Mouse (Mus musculus) Patski (cell line): Measurements from ENCODE around the gene Tcaf2. TPM values are rescaled to one million over a fixed set of nuclear protein-coding genes. Genes with fewer than 3 reads are reported as not detected.

ENCODE experiments used
- ATAC-seq: fragments of 100-300 bp; one replicate; pipeline ENCODE4 v1.8.0; 2021
- CTCF ChIA-PET: fragments of 350-600 bp; sonication (Branson Sonifier 250); formaldehyde crosslinking; loops from one replicate; lab custom pipeline; 2022; ENCODE audit warnings: inconsistent platforms; lab: Charles Lee
- POLR2A ChIA-PET: fragments of 350-600 bp; sonication (Branson Sonifier 250); formaldehyde crosslinking; loops from one replicate; lab custom pipeline; 2022; ENCODE audit warnings: antibody characterized with exemption, inconsistent platforms; lab: Charles Lee
- DNase-seq: peaks from one replicate; pipeline ENCODE4 v3.0.0-alpha.2; 2011; ENCODE audit warnings: low read depth, low spot score
- H3K27me3 ChIP-seq: fragments of 371-371 bp; one replicate; pipeline ENCODE4 v1.5.1; 2021
- CTCF ChIP-seq: fragments of 100-300 bp; IDR thresholded peaks from one replicate; pipeline ENCODE4 v1.5.1; 2021
- in situ Hi-C: fragments of 300-500 bp; cut with MboI; formaldehyde crosslinking; loops from 3 replicates; pipeline ENCODE4 v1.11.1; 2018; ENCODE audit warnings: low pct_unique_long_range_greater_than_20kb, mixed read lengths
- polyA plus RNA-seq: library from polyadenylated mRNA; unstranded; gene quantifications from one replicate; pipeline ENCODE4 v1.2.3, GENCODE M21; 2021

The Tcaf2 gene
- polyA plus RNA-seq, 1 experiment from 2014 or later: 9.0 TPM

DNA sequence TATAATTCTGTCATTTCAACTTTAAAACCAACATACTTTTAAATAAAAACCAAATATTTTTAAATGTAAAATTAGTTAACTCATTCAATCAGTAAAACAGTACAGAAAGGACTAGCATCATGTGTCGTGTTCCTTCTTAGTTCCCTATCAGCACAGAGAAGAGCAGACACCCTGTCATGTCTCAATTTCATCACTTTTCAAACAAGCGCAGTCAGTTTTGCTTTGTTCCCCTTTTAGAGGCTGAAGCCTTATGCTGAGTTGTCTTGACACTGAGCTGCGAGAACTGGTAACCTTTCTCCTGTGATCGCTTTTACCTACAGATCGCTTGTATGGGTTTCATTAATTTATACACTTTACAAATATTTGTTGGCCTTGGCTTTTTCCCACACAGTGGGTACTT is 10.7 kb downstream of the Tcaf2 start:
- DNase-seq (no peak), ATAC-seq (no peak)
- no peak for TF ChIP-seq CTCF
- ChIA-PET CTCF (no interaction called here), POLR2A (no interaction called here)
- in situ Hi-C loops: no loop called here
- H3K27me3 ChIP-seq: no peaks in the 10 kb centered on the region

DNA sequence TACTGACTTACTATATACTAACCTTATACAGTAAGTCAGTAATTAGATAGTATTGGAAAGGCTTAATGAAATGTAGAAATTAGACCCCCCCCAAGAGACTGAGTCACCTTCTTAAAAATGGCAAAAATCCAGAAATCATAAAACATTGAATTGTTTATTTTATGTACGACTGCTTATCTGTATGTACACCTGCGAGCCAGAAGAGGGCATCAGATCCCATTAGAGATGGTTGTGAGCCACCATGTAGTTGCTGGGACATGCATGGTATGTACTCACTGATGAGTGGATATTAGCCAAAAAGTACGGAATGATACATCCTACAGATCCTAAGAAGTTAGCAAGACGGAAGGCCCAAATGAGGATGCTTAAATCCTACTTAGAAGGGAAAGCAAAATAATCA is 13.7 kb downstream of the Tcaf2 start:
- DNase-seq: no peak
- in situ Hi-C loops: no loop called here
- H3K27me3 ChIP-seq: no peaks in the 10 kb centered on the region
- POLR2A ChIA-PET: no interaction called here
- ATAC-seq: no peak
- CTCF ChIA-PET: no interaction called here
- peak; percentile 54 for TF ChIP-seq CTCF

DNA sequence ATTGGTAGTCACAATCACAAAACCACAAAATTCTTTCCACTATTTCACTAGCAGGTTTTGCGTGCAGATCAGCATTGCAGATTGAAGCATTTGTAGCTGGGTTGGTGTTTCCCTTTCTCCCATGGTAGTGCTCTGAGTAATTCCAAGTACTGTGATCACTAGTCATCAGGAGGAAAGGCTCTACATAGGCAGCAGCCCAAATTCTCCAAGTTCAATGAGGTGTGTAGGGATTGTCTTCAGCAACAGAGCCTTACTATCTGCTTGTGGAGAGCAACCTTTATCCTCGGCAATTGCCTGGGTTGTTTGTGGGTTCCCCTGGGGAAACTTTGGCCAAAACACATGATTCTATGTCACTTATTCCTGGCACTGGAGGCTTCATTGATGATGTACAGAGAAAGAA is 28.1 kb downstream of the Tcaf2 start:
- no peak for TF ChIP-seq CTCF
- in situ Hi-C loops: loop anchor here (10.0 kb wide), 2 partner anchors 258 to 678 kb away; no protein-coding TSS in a partner anchor
- CTCF ChIA-PET: interaction anchor here (1.0 kb wide), 1 partner anchor 34 kb away, joined by 3 read pairs; no protein-coding TSS in a partner anchor
- DNase-seq: peak; percentile 28
- ATAC-seq: peak; percentile 97
- H3K27me3 ChIP-seq: no peaks in the 10 kb centered on the region
- POLR2A ChIA-PET: no interaction called here

DNA sequence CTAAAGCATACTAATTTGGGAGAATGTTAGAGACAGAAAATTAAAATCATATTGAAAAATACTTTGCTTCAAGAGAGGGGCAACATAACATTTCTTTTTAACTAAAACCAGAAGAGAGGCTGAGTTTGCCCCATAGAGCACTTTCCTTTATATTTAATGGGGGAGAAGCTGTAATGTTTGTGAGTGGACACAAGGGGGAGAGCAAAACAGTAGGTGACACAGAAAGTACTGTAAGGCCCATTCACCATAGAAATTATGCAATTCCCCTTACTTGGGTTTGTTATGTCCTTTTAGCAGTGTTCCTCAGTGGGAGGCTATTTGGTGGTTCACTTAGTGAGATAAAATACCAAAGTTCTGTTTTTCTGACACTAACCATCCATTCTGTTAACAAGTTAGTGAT is 32.8 kb downstream of the Tcaf2 start:
- DNase-seq (no peak), ATAC-seq (no peak)
- CTCF ChIA-PET: interaction anchor here (0.9 to 2.2 kb wide), 4 partner anchors 10 to 233 kb away, joined by 3 to 8 read pairs (median 4); no protein-coding TSS in a partner anchor
- POLR2A ChIA-PET: no interaction called here
- H3K27me3 ChIP-seq: peaks cover 8% of the 10 kb centered on the region
- TF ChIP-seq CTCF: peak; percentile 68
- in situ Hi-C loops: loop anchor here (10.0 kb wide), 2 partner anchors 263 to 683 kb away; no protein-coding TSS in a partner anchor

DNA sequence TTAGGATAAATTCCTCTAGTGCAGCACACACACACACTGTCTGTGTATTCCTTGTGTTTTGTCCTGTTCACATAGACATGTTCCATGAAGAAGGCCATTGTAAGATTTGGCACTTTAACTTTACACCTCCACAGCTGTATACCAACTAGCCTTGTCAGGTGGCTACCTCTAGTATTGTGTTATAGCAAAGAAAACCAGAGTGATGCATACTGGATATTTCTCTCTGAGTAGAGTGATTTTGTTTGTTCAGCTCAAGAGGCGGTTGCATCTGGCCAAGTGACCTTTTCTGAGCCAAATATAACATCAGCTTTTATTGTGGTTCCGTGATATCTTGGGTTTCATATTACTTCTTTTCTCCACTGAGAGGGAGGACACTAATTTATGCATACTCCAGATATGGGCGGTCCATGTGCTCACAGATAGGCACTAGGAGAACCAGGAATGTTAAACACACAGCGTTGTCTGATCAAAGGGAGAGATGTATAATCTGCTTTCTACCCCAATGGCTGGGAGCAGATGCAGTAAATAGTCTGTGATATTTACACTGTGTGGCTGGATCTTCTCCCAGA is 34.0 kb downstream of the Tcaf2 start:
- no peak for DNase-seq
- in situ Hi-C loops: loop anchor here (10.0 kb wide), 2 partner anchors 264 to 684 kb away; no protein-coding TSS in a partner anchor
- peaks cover 16% of the 10 kb centered on the region for H3K27me3 ChIP-seq

DNA sequence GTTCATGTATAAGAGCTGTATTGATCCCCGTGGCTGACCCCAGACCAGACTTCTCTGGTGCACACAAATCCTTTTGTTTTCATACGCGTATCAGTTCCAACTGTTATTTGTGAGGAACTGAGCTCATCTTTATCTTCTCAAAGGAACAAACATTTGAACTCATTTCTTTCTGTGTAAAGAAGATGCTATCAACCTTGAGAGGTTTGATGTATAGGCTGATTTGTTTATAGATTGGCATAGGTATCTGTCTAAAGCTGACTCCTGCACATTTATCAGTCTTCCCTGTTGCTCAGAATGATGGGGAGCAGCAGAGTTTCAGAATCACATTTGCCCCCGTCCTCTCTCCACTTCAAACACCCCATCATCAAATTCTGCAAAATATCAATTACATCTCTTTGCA is 47.5 kb downstream of the Tcaf2 start, which contains the start of gene Tcaf3:
Tcaf3 (minus strand) TSS at position 101 of the 400 bp plus-strand sequence.
- no peak for ATAC-seq
- CTCF ChIA-PET: interaction anchor here (1.4 kb wide), 1 partner anchor 252 kb away, joined by 3 read pairs; no protein-coding TSS in a partner anchor
- H3K27me3 ChIP-seq: peaks cover 58% of the 10 kb centered on the region
- no peak for TF ChIP-seq CTCF
- POLR2A ChIA-PET: no interaction called here
- in situ Hi-C loops: loop anchor here (25.0 kb wide), 1 partner anchor 985 kb away; the partner anchor contains the start of gene Ephb6
- no peak for DNase-seq

More for the DNA sequence above, 34.0 kb downstream of the Tcaf2 start:
- CTCF ChIA-PET: interaction anchor here (0.9 to 2.2 kb wide), 3 partner anchors 9 to 234 kb away, joined by 3 to 8 read pairs (median 3); no protein-coding TSS in a partner anchor
- TF ChIP-seq CTCF: no peak
- ATAC-seq: no peak
- POLR2A ChIA-PET: no interaction called here

DNA sequence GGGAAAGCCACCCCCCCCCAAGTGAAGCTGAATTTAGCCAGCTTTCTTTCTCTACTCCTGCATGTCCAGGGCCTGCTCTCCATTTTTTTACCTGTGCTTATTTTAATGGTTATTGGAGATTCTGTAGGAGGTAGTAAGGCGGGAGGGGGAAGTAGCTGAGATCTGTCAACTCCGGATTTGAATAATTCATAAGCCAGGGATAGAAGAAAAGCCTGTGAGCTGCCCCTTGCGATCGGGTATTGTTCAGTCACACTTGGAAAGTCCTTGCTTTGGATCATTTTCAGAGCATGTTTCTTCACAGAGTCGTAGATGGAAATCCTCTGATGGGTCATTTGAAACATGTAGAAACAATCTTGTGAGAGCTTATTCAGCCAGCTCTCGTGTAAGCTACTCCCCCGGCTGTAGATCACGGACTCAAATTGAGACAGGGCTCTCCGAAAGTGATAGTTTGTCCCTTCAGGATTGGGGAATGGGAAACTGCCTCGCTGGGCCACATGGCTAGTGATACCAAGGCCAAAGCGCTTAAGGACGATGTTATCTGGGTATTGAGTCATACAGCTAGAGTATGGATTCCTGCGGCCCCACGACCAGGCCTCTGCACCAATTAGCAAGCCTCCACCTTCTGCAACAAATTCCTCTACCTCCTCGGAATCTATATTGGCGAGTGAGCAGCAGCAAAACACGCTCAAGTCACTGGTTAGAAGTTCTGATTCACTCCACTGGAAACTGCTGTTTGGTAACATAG is 51.7 kb downstream of the Tcaf2 start:
- ChIA-PET POLR2A (no interaction called here), CTCF (interaction anchor here (1.2 to 1.5 kb wide), 2 partner anchors 9 to 336 kb away, joined by 3 to 6 read pairs; no protein-coding TSS in a partner anchor)
- peaks cover 63% of the 10 kb centered on the region for H3K27me3 ChIP-seq
- ATAC-seq: no peak
- in situ Hi-C loops: loop anchor here (25.0 kb wide), 1 partner anchor 981 kb away; the partner anchor contains the start of gene Ephb6
- TF ChIP-seq CTCF: no peak
- no peak for DNase-seq

DNA sequence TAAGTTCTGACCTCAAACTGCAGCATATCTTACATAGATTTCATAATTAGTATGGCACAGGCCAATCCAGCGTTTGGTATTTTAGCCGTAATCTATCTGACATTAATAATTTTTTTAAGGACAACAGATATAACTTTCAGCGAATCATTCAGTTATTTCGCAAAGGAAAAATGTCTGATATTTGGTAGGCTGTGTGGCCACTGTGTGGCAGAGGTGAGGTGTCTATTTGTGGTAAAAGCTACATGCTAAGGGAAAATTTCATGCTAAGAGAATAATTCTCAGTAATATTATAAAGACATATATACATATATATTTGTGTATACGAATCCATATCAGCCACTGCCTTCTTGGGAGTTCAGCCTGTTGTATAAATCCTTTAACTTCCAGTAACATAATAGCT is 58.5 kb downstream of the Tcaf2 start:
- CTCF ChIA-PET: interaction anchor here (0.8 to 1.4 kb wide), 2 partner anchors 16 to 238 kb away, joined by 4 to 6 read pairs; no protein-coding TSS in a partner anchor
- peaks cover 24% of the 10 kb centered on the region for H3K27me3 ChIP-seq
- DNase-seq (no peak), ATAC-seq (no peak)
- POLR2A ChIA-PET: interaction anchor here (0.6 kb wide), 1 partner anchor 279 kb away, joined by 3 read pairs; no protein-coding TSS in a partner anchor
- TF ChIP-seq CTCF: no peak
- in situ Hi-C loops: loop anchor here (10.0 to 25.0 kb wide), 3 partner anchors 332 to 974 kb away; partner anchors contain the start of gene Ephb6

DNA sequence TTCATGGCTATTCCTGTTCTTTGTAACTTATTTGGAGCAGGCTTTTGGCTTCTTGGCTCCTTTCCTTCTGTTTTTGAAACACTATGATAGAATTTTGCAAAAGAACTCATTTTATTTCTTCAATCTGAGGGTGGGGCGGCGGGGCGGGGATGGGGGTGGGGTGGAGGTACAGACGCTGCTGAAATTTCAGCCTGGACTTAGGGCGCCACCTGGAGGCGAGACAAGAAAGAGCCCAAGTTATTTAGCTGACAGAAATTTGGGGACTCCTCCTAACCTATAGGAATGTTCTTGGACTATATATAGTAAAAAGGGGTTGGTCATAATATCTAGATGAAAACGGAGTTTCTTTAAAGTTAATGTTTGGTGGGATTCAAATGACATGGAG is 61.6 kb downstream of the Tcaf2 start:
- peak; percentile 83 for TF ChIP-seq CTCF
- in situ Hi-C loops: loop anchor here (5.0 to 25.0 kb wide), 4 partner anchors 329 to 971 kb away; partner anchors contain the start of gene Ephb6
- POLR2A ChIA-PET: interaction anchor here (0.5 kb wide), 1 partner anchor 723 kb away, joined by 3 read pairs; no protein-coding TSS in a partner anchor
- DNase-seq (no peak), ATAC-seq (no peak)
- H3K27me3 ChIP-seq: no peaks in the 10 kb centered on the region
- CTCF ChIA-PET: interaction anchor here (0.6 to 2.6 kb wide), 13 partner anchors 8 to 360 kb away, joined by 3 to 25 read pairs (median 3); partner anchors contain the start of gene Zyx
